Mouse (Mus musculus) ES-E14 (cell line): ENCODE measurements around the gene Tead2.

Experiments used
- CHD2 ChIP-seq: IDR thresholded peaks from 2 replicates; pipeline ENCODE4 v1.6.1; 2014; ENCODE audit warnings: mild to moderate bottlenecking, low read depth, low read length, inconsistent platforms
- HCFC1 ChIP-seq: IDR thresholded peaks from 2 replicates; pipeline ENCODE4 v1.6.1; 2012; ENCODE audit warnings: low read length, inconsistent platforms, borderline replicate concordance; ENCODE audit not compliant: insufficient read depth
- ZC3H11A ChIP-seq: IDR thresholded peaks from 2 replicates; pipeline ENCODE4 v1.6.1; 2012; ENCODE audit warnings: low read depth, mild to moderate bottlenecking, inconsistent platforms, low read length, borderline replicate concordance

- no peak for TF ChIP-seq CHD2
- TF ChIP-seq ZC3H11A: no peak
- no peak for TF ChIP-seq HCFC1
These were observed 32.1 kb downstream of the Tead2 start for GRCm38 (mm10) chr7:45247666-45248065.
